Mouse (Mus musculus) heart, embryonic 16.5 days (tissue): ENCODE results near the gene Rab11fip4. TPM values are rescaled to one million over a fixed set of nuclear protein-coding genes. Genes with fewer than 3 reads are reported as not detected.
A peak's percentile ranks its signal among the peaks of the same experiment; 100 is the strongest.

ENCODE experiments used
- ATAC-seq: fragments of 200-750 bp; cut with Nextera tagmentation; replicated peaks from 2 replicates; pipeline ENCODE4 v1.8.0; 2017; ENCODE audit warnings: moderate number of reproducible peaks; ENCODE audit not compliant: insufficient read depth, low FRiP score; ENCODE audit errors: extremely low read depth
- H3K27ac ChIP-seq: fragments of 300-500 bp; sonication (generic); 2 replicates; pipeline ENCODE4 v1.5.1; 2014; ENCODE audit warnings: mild to moderate bottlenecking, low read length, control low read depth, moderate library complexity
- H3K27me3 ChIP-seq: fragments of 300-500 bp; sonication (generic); 2 replicates; pipeline ENCODE4 v1.6.1; 2014; ENCODE audit warnings: low read length, mixed read lengths; ENCODE audit not compliant: control insufficient read depth, insufficient read depth
- H3K36me3 ChIP-seq: fragments of 300-500 bp; sonication (generic); 2 replicates; pipeline ENCODE4 v1.6.1; 2014; ENCODE audit not compliant: control insufficient read depth, insufficient read depth
- H3K4me1 ChIP-seq: fragments of 300-500 bp; sonication (generic); 2 replicates; pipeline ENCODE4 v1.6.1; 2014; ENCODE audit warnings: low read length, mixed read lengths; ENCODE audit not compliant: control insufficient read depth, insufficient read depth
- H3K4me2 ChIP-seq: fragments of 300-500 bp; sonication (generic); 2 replicates; pipeline ENCODE4 v1.6.1; 2014; ENCODE audit warnings: low read depth, mild to moderate bottlenecking, control low read depth, low read length
- H3K4me3 ChIP-seq: fragments of 300-500 bp; sonication (generic); 2 replicates; pipeline ENCODE4 v1.5.1; 2014; ENCODE audit warnings: mild to moderate bottlenecking, control low read depth, low read length
- H3K9ac ChIP-seq: fragments of 300-500 bp; sonication (generic); 2 replicates; pipeline ENCODE4 v1.6.1; 2014; ENCODE audit warnings: low read length, control low read depth
- H3K9me3 ChIP-seq: fragments of 300-500 bp; sonication (generic); replicated peaks from 2 replicates; pipeline ENCODE4 v1.6.1; 2016; ENCODE audit warnings: low read length; ENCODE audit not compliant: control insufficient read depth
- WGBS: fragments of 180-500 bp; shearing (Covaris S2); extraction: QIAGEN DNeasy Blood & Tissue Kit; methylation state at CpG from one replicate; pipeline ENCODE4 v1.1.7; 2014; 5-methylcytosine and 5-hydroxymethylcytosine counted together
- polyA plus RNA-seq: library from polyadenylated mRNA; unstranded; fragments of >200 nt; fragmentation: Nextera tagmentation; extraction: Ambion mirVana; gene quantifications from 2 replicates; pipeline ENCODE4 v1.2.1, GENCODE M21; 2015

The Rab11fip4 gene
- polyA plus RNA-seq, 1 experiment from 2014 or later = 2.7 TPM

DNA sequence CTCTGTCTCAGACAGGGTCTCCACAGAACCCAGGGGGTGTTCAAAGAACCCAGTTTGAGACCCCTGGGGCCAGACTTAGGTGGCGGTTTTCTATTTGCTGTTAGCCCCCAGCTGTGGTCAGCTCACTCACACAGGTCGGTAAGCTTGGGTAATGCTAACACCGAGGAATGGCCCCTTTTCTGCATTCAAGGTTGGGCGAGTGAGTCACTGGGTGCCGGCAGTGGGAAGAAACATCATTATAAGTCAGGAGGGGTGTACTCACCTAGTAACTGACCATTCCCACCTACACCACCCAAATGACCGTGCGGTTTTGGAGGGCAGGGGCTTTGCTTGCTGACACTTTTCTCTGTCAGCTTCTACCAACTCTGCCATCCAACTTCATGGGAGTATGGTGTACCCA lies 64.6 kb downstream of the Rab11fip4 start:
- H3K4me3 ChIP-seq = no peak overlapping the region
- H3K27me3 ChIP-seq = 0 out of 2 replicates have a peak, but pooled peaks cover 5% of the 10 kb centered on the region
- H3K9me3 ChIP-seq = no peaks in the 10 kb centered on the region
- no peaks in the 10 kb centered on the region for H3K36me3 ChIP-seq
- H3K27ac ChIP-seq = no peak overlapping the region
- no peak overlapping the region for H3K9ac ChIP-seq
- no peak overlapping the region for H3K4me2 ChIP-seq
- H3K4me1 ChIP-seq = no peaks in the 10 kb centered on the region
- 85% methylated on average over 7 of the region's 7 CpGs for WGBS
- no peak for ATAC-seq

DNA sequence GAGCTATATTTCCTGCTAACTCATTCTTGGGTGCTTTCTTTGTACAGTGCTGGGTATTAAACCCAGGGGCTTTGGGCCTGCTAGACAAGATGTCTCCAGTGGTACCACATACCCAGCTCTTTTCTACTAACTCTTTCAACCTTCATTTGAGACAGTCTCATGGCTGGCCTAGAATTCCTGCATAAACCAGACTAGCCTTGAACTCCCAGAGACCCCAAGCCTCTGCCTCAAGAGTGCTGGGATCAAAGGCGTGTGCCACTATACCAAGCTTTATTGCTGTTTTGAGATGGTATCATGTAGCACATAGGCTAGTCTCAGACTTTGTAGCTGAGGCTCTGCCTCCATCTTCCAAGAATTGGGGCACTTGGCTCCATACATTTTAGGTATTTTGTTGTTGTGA lies 65.5 kb downstream of the Rab11fip4 start:
- H3K27me3 ChIP-seq = peaks cover 10% of the 10 kb centered on the region
- WGBS = 74% methylated on average over 1 of the region's 1 CpGs
- H3K4me1 ChIP-seq = peaks cover 5% of the 10 kb centered on the region
- H3K9me3 ChIP-seq = no peaks in the 10 kb centered on the region
- ATAC-seq = no peak
- H3K36me3 ChIP-seq = no peaks in the 10 kb centered on the region
- no peak overlapping the region for H3K4me3 ChIP-seq
- H3K27ac ChIP-seq = no peak overlapping the region
- H3K9ac ChIP-seq = no peak overlapping the region
- no peak overlapping the region for H3K4me2 ChIP-seq

DNA sequence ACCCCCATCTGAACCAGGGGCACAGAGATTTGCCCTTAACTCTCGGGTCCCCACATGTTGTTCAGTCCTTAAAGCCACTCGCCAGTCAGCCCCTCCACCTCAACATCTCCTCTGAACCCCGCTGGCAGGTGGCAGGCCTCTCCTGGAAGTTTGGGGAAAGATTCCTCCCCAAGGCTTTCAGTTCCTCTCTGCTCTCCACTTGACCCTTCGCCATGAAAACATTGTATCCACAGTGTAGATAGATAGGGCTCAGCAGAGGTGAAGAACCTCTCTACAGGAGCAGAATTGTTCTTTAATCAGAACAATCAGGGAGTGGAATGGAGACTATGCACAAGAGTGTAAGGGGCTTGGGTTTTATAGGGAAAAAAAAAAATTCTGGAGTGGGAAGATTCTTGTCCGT lies 66.0 kb downstream of the Rab11fip4 start:
- WGBS = 74% methylated on average over 5 of the region's 5 CpGs
- peaks cover 5% of the 10 kb centered on the region for H3K4me1 ChIP-seq
- no peak overlapping the region for H3K4me3 ChIP-seq
- no peak overlapping the region for H3K27ac ChIP-seq
- H3K36me3 ChIP-seq = no peaks in the 10 kb centered on the region
- H3K4me2 ChIP-seq = no peak overlapping the region
- peaks cover 16% of the 10 kb centered on the region for H3K27me3 ChIP-seq
- no peak for ATAC-seq
- H3K9ac ChIP-seq = no peak overlapping the region
- H3K9me3 ChIP-seq = no peaks in the 10 kb centered on the region

DNA sequence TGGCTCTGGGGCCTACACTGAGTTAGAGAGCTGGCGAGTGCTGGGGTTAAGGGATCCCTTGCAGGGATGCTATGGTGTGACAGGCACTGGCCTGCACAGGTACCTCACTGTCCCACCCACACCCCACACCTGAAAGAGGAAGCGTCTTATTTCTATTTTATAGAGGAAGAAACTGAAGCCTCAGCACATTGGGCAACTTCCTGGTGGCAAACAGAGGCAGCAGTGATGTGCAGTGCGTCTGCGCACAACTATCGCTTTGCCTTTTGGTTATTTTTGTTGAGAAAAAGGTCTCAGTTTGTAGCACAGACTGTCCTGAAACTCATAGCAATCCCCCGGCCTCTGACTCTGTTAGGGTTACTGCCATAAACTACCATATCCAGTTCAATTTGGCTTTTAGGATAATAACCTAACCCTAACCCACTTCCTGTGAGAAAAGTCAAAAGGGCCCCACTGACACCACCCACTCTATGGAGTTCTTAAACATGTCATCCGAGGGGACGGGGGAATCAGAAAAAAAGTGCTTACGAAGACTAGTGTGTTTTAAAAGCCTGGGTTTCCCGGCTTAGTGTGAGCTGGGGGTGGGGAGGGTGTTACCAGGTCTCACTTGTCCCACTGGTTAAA lies 67.3 kb downstream of the Rab11fip4 start:
- Histone ChIP-seq H3K9me3 (no peaks in the 10 kb centered on the region), H3K36me3 (no peaks in the 10 kb centered on the region), H3K27me3 (peaks cover 23% of the 10 kb centered on the region), H3K4me1 (peaks cover 5% of the 10 kb centered on the region), H3K4me3 (no peak overlapping the region), H3K27ac (no peak overlapping the region), H3K4me2 (no peak overlapping the region), H3K9ac (no peak overlapping the region)
- 84% methylated on average over 10 of the region's 10 CpGs for WGBS
- no peak for ATAC-seq

DNA sequence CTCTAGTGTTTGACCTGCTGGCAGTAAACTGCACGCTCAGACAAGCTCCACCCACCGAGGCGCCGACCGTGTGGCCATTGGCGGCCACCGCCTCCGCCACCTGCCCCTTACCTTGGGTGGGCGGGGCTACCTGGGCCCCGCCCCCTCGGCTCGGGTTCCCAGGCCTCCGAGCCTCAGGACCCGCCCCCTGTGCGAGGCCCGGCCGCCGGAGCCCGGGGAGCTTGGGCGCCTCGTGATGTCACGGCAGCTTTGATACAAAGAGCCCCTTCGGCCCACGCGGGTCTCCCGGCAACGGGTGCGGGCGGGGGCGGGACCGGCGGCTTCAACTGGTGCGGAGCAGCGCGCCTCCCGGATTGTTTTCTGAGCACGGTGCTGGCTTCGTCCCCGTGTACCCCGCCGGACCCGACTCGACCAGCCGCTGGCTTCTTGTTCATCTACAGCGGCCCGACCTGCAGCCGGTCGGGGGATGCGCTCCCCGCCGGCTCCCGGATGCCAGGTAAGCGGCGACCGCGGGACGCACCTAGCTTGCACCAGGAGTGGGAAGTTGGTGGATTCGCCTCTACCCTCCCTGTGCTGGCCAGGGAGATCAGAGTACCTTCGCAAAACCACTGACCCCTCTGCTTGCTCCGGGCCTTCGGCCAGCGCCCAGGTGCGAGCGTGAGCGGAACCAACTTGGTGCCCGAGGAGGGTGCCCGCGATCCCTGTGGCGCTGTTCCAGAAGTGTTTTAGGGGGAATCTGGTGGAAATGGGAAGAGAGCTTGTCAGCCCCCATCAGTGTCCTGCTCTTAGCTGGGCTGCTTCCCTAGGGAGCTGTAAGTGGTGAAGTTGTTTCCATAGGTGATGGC lies 69.6 kb downstream of the Rab11fip4 start:
- Histone ChIP-seq H3K9me3 (no peaks in the 10 kb centered on the region), H3K4me2 (peak overlapping the region; percentile 75), H3K4me3 (peak overlapping the region; percentile 50), H3K36me3 (no peaks in the 10 kb centered on the region), H3K27me3 (peaks cover 23% of the 10 kb centered on the region), H3K9ac (peak overlapping the region; percentile 49), H3K27ac (no peak overlapping the region), H3K4me1 (peaks cover 5% of the 10 kb centered on the region)
- peak; percentile 70 for ATAC-seq
- 1% methylated on average over 68 of the region's 69 CpGs for WGBS

DNA sequence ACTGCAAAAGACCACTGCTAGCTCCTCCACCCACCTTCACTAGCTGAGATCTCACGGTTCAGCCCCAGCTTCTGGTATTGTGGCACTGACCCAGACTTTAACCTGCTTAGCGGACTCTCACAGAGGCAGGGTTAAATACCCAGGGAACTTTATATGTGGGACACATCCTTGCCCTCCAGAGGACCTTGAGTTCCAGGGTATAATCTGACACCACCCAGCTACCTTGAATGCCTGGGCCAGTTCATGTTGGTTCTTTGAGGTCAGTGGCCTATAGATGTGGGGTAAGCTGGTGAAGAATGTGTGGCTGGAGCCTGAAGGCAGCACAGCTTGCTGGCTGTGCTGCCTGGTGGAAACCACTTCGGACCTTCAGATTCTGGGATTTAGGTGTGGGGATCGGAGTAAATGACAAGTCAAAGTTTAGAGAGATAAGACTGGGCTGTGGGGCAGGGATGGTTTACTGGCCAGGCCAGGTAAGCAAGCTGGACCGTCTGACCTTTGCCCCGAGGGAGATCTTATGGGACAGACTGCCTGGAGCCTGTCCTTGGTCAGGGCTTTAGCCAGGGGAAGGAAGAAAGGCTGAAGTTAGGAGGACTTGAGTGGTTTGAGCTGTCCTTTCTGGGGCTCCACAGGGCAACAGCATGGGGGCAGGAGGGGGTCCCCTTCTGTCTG lies 71.0 kb downstream of the Rab11fip4 start:
- Histone ChIP-seq H3K9ac (no peak overlapping the region), H3K4me2 (no peak overlapping the region)
- 79% methylated on average over 6 of the region's 6 CpGs for WGBS

DNA sequence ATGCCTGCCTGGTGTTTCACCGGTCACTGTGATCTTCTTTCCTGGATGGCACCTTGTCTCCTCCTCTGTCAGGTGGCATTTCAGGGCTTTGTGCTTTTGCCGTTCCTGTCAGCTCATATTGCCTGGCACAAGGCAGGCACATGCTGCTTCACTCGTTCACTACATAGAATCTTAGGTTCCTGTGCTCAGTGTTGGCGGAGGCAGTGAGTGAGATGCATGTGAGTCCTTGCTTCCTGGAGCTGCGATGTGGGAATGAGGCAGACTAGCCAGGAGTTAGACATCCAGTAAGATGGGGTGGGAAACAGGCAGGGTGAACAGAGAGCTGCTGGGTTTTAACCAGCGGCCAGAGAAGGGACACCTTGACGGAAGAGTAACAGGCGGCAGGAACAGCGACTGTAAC lies 72.1 kb downstream of the Rab11fip4 start:
- H3K9me3 ChIP-seq = no peaks in the 10 kb centered on the region
- peaks cover 23% of the 10 kb centered on the region for H3K27me3 ChIP-seq
- H3K9ac ChIP-seq = no peak overlapping the region
- no peak overlapping the region for H3K4me2 ChIP-seq
- H3K36me3 ChIP-seq = no peaks in the 10 kb centered on the region
- 86% methylated on average over 9 of the region's 9 CpGs for WGBS
- peaks cover 5% of the 10 kb centered on the region for H3K4me1 ChIP-seq
- H3K4me3 ChIP-seq = no peak overlapping the region
- no peak for ATAC-seq
- H3K27ac ChIP-seq = no peak overlapping the region

More for the DNA sequence above, 71.0 kb downstream of the Rab11fip4 start:
- H3K9me3 ChIP-seq = no peaks in the 10 kb centered on the region
- H3K27me3 ChIP-seq = peaks cover 23% of the 10 kb centered on the region
- no peak for ATAC-seq
- no peak overlapping the region for H3K4me3 ChIP-seq
- no peaks in the 10 kb centered on the region for H3K36me3 ChIP-seq
- H3K4me1 ChIP-seq = peaks cover 5% of the 10 kb centered on the region
- no peak overlapping the region for H3K27ac ChIP-seq

DNA sequence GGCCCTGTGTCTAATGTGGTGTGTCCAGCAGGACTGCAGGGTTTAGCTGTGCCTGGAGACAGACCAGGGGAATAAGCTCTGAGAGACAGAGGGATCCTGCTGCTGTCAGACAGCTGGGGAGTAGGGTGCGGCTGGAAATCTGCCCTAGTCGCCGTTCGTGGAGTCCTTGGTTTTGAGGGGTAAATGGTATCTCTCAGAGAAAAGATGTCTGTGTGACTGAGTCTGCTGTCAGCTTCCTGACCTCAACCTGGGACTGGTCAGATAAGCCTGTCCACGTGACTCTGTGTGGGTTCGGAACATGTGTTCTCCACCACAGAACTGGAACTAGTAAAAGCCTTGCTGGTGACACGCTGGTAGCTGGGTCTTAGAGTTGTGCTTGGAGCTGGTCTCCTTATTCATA lies 72.6 kb downstream of the Rab11fip4 start:
- Histone ChIP-seq H3K9ac (no peak overlapping the region), H3K4me3 (no peak overlapping the region), H3K4me2 (no peak overlapping the region), H3K36me3 (no peaks in the 10 kb centered on the region), H3K9me3 (no peaks in the 10 kb centered on the region), H3K27me3 (peaks cover 23% of the 10 kb centered on the region), H3K27ac (no peak overlapping the region), H3K4me1 (peaks cover 5% of the 10 kb centered on the region)
- no peak for ATAC-seq
- 65% methylated on average over 7 of the region's 7 CpGs for WGBS

DNA sequence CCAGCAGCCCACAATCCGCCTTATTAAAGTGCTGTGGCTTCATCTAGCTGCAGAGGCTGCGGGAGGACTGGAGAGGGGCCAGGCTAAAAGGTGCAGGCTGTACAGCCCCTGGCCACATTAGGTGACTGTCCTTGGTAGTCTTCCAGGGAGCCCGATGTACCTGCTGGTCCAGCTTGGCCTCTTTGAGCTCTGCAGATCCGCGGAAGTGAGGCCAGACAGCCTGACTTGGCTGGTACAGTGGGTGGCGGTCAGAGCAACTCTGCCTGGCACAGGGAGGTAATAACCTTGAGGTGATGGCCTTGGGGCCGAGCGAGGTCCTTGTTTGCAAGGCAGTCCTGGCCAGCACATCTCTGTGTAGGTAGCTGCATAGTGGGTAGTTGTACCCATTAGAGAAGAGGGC lies 75.5 kb downstream of the Rab11fip4 start:
- 78% methylated on average over 8 of the region's 8 CpGs for WGBS
- Histone ChIP-seq H3K27ac (no peak overlapping the region), H3K36me3 (no peaks in the 10 kb centered on the region), H3K9ac (no peak overlapping the region), H3K27me3 (peaks cover 15% of the 10 kb centered on the region), H3K4me1 (no peaks in the 10 kb centered on the region), H3K4me3 (no peak overlapping the region), H3K9me3 (no peaks in the 10 kb centered on the region), H3K4me2 (no peak overlapping the region)
- ATAC-seq = no peak
